ENCODE assay signal across 20 mouse cellular contexts in the genomic region with DNA sequence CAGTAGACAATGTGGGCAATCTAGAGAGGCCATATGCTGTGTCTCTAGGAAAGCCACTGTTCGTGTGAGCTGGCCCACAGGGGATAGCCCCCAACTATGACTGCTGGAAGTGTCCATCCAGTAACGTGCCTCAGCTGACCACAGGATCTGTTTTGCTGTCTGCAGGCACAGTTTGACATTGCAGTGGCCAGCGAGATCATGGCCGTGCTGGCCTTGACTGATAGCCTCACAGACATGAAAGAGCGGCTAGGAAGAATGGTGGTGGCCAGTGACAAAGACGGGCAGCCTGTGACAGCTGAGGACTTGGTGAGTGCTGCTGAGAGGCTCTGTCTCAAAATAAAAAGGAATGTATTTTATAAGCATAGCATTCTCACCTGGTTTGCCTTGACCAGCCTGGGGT.
DNase-seq lines count a peak whose midpoint lies in the region; ATAC-seq lines count a peak whose summit lies in the region.
"Had no signal": no experiment of that assay in that cellular context is flagged by ENCODE, and none has a peak within 500 bp of the region (broad histone marks: within the 10 kb centered on the region; RNA-seq: fewer than 3 reads in every experiment).

No protein-coding gene starts in this region.

- no peak; the same call in 1 of the 2 replicates for ATAC-seq in heart, embryonic 12.5 days (ENCODE audit: insufficient number of reproducible peaks, low FRiP score)
- ATAC-seq in heart, embryonic 11.5 days (replicated peaks; ENCODE audit: insufficient number of reproducible peaks, low FRiP score, low TSS enrichment) = no peak
- ATAC-seq: forebrain, embryonic 16.5 days; intestine, embryonic 16.5 days had no signal

- peaks cover 11% of the 10 kb centered on the region for H3K4me1 ChIP-seq in heart, embryonic 12.5 days (replicated peaks)
- H3K4me1 ChIP-seq in heart, embryonic 11.5 days (ENCODE audit: control insufficient read depth, insufficient read depth, low read length) = no peaks in the 10 kb centered on the region

- H3K36me3 ChIP-seq in heart, embryonic 12.5 days = peaks cover 27% of the 10 kb centered on the region
- 0 out of 2 replicates have a peak, but pooled peaks cover 3% of the 10 kb centered on the region for H3K36me3 ChIP-seq in heart, embryonic 11.5 days (ENCODE audit: control insufficient read depth, insufficient read depth, low read length)

- H3K27me3 ChIP-seq in heart, embryonic 12.5 days (replicated peaks) = no peaks in the 10 kb centered on the region
- H3K27me3 ChIP-seq in heart, embryonic 11.5 days (ENCODE audit: control insufficient read depth, insufficient read depth, low read length) = no peaks in the 10 kb centered on the region
- H3K27me3 ChIP-seq: embryonic facial prominence, embryonic 12.5 days; heart, embryonic 13.5 days had no signal

- H3K27ac ChIP-seq in heart, embryonic 12.5 days (ENCODE audit: poor library complexity, severe bottlenecking) = peak overlapping the region; percentile 31; the same call in 1 of the 2 replicates
- H3K27ac ChIP-seq in heart, embryonic 11.5 days (ENCODE audit: low read depth, low read length) = no peak overlapping the region
- H3K27ac ChIP-seq: embryonic facial prominence, embryonic 12.5 days; hindbrain, embryonic 10.5 days; hindbrain, embryonic 14.5 days had no signal

- WGBS in heart, embryonic 12.5 days = 46% methylated on average over 6 of the region's 6 CpGs
- 61% methylated on average over 6 of the region's 6 CpGs for WGBS in heart, embryonic 11.5 days (ENCODE audit: insufficient replicate concordance)

- no peak overlapping the region for H3K4me2 ChIP-seq in heart, embryonic 12.5 days
- no peak overlapping the region for H3K4me2 ChIP-seq in heart, embryonic 11.5 days
- H3K4me2 ChIP-seq: embryonic facial prominence, embryonic 12.5 days; heart, embryonic 13.5 days; hindbrain, embryonic 14.5 days had no signal

- DNase-seq in adrenal gland, adult 2 months = peak; percentile 60
- no peak for DNase-seq in adrenal gland, adult 18-20 months (ENCODE audit: low spot score in 2 of 2)
- peak; percentile 62 for DNase-seq in ovary, adult 18-20 months (ENCODE audit: low spot score)
- no peak for DNase-seq in ovary, postnatal 36 days (ENCODE audit: low spot score)
- peak; percentile 6 for DNase-seq in adrenal gland, postnatal 25 days
- DNase-seq in layer of hippocampus, adult 9-10 months (ENCODE audit: low spot score) = no peak
- DNase-seq: cerebellum, adult 11-12 months; cerebellum, adult 9-10 months; cerebellum, postnatal 25 days; gastrocnemius, postnatal 25 days; heart, postnatal 10 days; kidney, adult 8-10 months had no signal

- no peaks in the 10 kb centered on the region for H3K9me3 ChIP-seq in heart, embryonic 12.5 days (replicated peaks)
- no peaks in the 10 kb centered on the region for H3K9me3 ChIP-seq in heart, embryonic 11.5 days (replicated peaks; ENCODE audit: control insufficient read depth, low read length)
- H3K9me3 ChIP-seq: embryonic facial prominence, embryonic 12.5 days; heart, embryonic 13.5 days; hindbrain, embryonic 10.5 days had no signal

- H3K9ac ChIP-seq in heart, embryonic 12.5 days = no peak overlapping the region
- no peak overlapping the region for H3K9ac ChIP-seq in heart, embryonic 11.5 days (ENCODE audit: low read depth, low read length)
- H3K9ac ChIP-seq: embryonic facial prominence, embryonic 12.5 days; heart, embryonic 13.5 days; hindbrain, embryonic 14.5 days had no signal

- H3K4me3 ChIP-seq in heart, embryonic 12.5 days = no peak overlapping the region
- H3K4me3 ChIP-seq in heart, embryonic 11.5 days (ENCODE audit: low read depth, low read length) = no peak overlapping the region
- H3K4me3 ChIP-seq: embryonic facial prominence, embryonic 12.5 days; heart, embryonic 13.5 days; hindbrain, embryonic 10.5 days had no signal

Comparison
In these comparisons a context has a peak if more than half of its experiments do, and no peak if none do; other contexts are left out.
1. DNase-seq: peak in adrenal gland, adult 2 months (single experiment), ovary, adult 18-20 months (single experiment) and adrenal gland, postnatal 25 days (single experiment); none in adrenal gland, adult 18-20 months (0 of 2), ovary, postnatal 36 days (single experiment) and layer of hippocampus, adult 9-10 months (single experiment).